Mouse (Mus musculus) cerebellum, adult 2 months (tissue): ENCODE data around the gene Pfn3. TPM values are rescaled to one million over a fixed set of nuclear protein-coding genes. Genes with fewer than 3 reads are reported as not detected.

Experiments
- DNase-seq, 2 experiments: peaks; one replicate each; pipeline ENCODE4 v3.0.0; 2021
- H3K27ac ChIP-seq: fragments of 200-500 bp; 2 replicates; pipeline ENCODE4 v1.5.1; 2012; ENCODE audit warnings: low read length, control low read depth, inconsistent platforms; ENCODE audit not compliant: insufficient read depth
- H3K27me3 ChIP-seq: fragments of 200-500 bp; 2 replicates; pipeline ENCODE4 v1.6.1; 2012; ENCODE audit warnings: inconsistent platforms, mild to moderate bottlenecking, low read length, moderate library complexity; ENCODE audit not compliant: control insufficient read depth, insufficient read depth
- H3K4me1 ChIP-seq: fragments of 200-500 bp; 2 replicates; pipeline ENCODE4 v1.6.1; 2011; ENCODE audit warnings: low read length; ENCODE audit not compliant: control insufficient read depth, insufficient read depth
- H3K4me3 ChIP-seq: fragments of 200-500 bp; replicated peaks from 2 replicates; pipeline ENCODE3; 2011; ENCODE audit warnings: mild to moderate bottlenecking, low read depth, low read length, control low read depth; ENCODE audit not compliant: insufficient read depth
- CTCF ChIP-seq: fragments of 200-500 bp; IDR thresholded peaks from 2 replicates; pipeline ENCODE4 v1.5.1; 2011; ENCODE audit warnings: low read depth, mild to moderate bottlenecking, control low read depth, low read length, moderate library complexity, borderline replicate concordance; ENCODE audit not compliant: insufficient read depth
- POLR2A ChIP-seq: fragments of 200-500 bp; IDR thresholded peaks from 2 replicates; pipeline ENCODE4 v1.6.1; 2011; ENCODE audit warnings: low read length, control low read depth, borderline replicate concordance; ENCODE audit not compliant: insufficient read depth
- WGBS: fragments of 180-500 bp; shearing (Covaris S2); methylation state at CpG from one replicate; pipeline ENCODE4 v1.1.7; 2018; 5-methylcytosine and 5-hydroxymethylcytosine counted together
- polyA plus RNA-seq: library from polyadenylated mRNA; depleted of rRNA; stranded (reverse); fragments of >200 nt; gene quantifications from 2 replicates; pipeline ENCODE4 v1.2.3, GENCODE M21; 2012

The Pfn3 gene
- polyA plus RNA-seq, 1 experiment, result not detected

GRCm38 (mm10) chr13:55408546-55409120, 6.4 kb downstream of the Pfn3 start:
- TF ChIP-seq CTCF, result no peak
- no peak for TF ChIP-seq POLR2A
- DNase-seq, result no peak
- Histone ChIP-seq H3K4me1 (no peaks in the 10 kb centered on the region), H3K27me3 (no peaks in the 10 kb centered on the region), H3K27ac (no peak overlapping the region), H3K4me3 (no peak overlapping the region)
- 86% methylated on average over 19 of the region's 19 CpGs for WGBS

- 84% methylated on average over 4 of the region's 4 CpGs for WGBS
- H3K27ac ChIP-seq, result no peak overlapping the region
- TF ChIP-seq POLR2A (no peak), CTCF (no peak)
- H3K4me3 ChIP-seq, result no peak overlapping the region
- DNase-seq, result no peak
- no peaks in the 10 kb centered on the region for H3K27me3 ChIP-seq
- H3K4me1 ChIP-seq, result no peaks in the 10 kb centered on the region
Measured at GRCm38 (mm10) chr13:55407341-55407740, 7.7 kb downstream of the Pfn3 start.

- H3K27me3 ChIP-seq, result no peaks in the 10 kb centered on the region
- TF ChIP-seq POLR2A, result no peak
- WGBS, result 43% methylated on average over 13 of the region's 13 CpGs
- no peak overlapping the region for H3K27ac ChIP-seq
- H3K4me3 ChIP-seq, result no peak overlapping the region
- H3K4me1 ChIP-seq, result no peaks in the 10 kb centered on the region
- no peak for DNase-seq
Measured at GRCm38 (mm10) chr13:55405783-55406390, 9.1 kb downstream of the Pfn3 start.

- TF ChIP-seq POLR2A, result no peak
- peak; percentile 92 for TF ChIP-seq CTCF
- H3K4me3 ChIP-seq, result no peak overlapping the region
- no peaks in the 10 kb centered on the region for H3K27me3 ChIP-seq
- no peak overlapping the region for H3K27ac ChIP-seq
- DNase-seq, result peak; percentile 51 to 73
- 12% methylated on average over 11 of the region's 11 CpGs for WGBS
- no peaks in the 10 kb centered on the region for H3K4me1 ChIP-seq
Measured at GRCm38 (mm10) chr13:55404853-55405782, 9.9 kb downstream of the Pfn3 start.

GRCm38 (mm10) chr13:55403935-55404852, 10.8 kb downstream of the Pfn3 start:
- Histone ChIP-seq H3K27me3 (no peaks in the 10 kb centered on the region), H3K27ac (no peak overlapping the region), H3K4me3 (no peak overlapping the region), H3K4me1 (no peaks in the 10 kb centered on the region)
- WGBS, result 65% methylated on average over 15 of the region's 15 CpGs
- TF ChIP-seq CTCF (no peak), POLR2A (no peak)
- no peak for DNase-seq

- Histone ChIP-seq H3K27ac (no peak overlapping the region), H3K4me3 (no peak overlapping the region), H3K4me1 (no peaks in the 10 kb centered on the region), H3K27me3 (no peaks in the 10 kb centered on the region; the same call in 1 of the 2 replicates)
- no peak for TF ChIP-seq CTCF
- TF ChIP-seq POLR2A, result no peak
- WGBS, result 50% methylated on average over 7 of the region's 7 CpGs
- DNase-seq, result no peak
Measured at GRCm38 (mm10) chr13:55403266-55403665, 11.8 kb downstream of the Pfn3 start.

GRCm38 (mm10) chr13:55400039-55400346, 15.0 kb downstream of the Pfn3 start:
- DNase-seq, result no peak
- no peaks in the 10 kb centered on the region; the same call in 1 of the 2 replicates for H3K27me3 ChIP-seq

More at GRCm38 (mm10) chr13:55400039-55400346, 15.0 kb downstream of the Pfn3 start:
- H3K27ac ChIP-seq, result no peak overlapping the region
- 91% methylated on average over 1 of the region's 1 CpGs for WGBS
- H3K4me3 ChIP-seq, result no peak overlapping the region
- TF ChIP-seq POLR2A (no peak), CTCF (no peak)
- H3K4me1 ChIP-seq, result no peaks in the 10 kb centered on the region
